Mouse (Mus musculus): ENCODE measurements around the gene Bmyc.
"Not testable (repeated sequence)": the region's sequence is repeated elsewhere in the genome, so short reads cannot be mapped to it uniquely, and the experiment has no call there.

Bmyc gene

GRCm38 (mm10) chr2:25706643-25707481 is at the start of gene Bmyc:
TSS of gene Bmyc (plus strand) at chr2:25706739.
- DNase-seq (ENCODE audit: inconsistent age in 2 of 2, low spot score in 1 of 2): peak; percentile 85 to 95

DNA sequence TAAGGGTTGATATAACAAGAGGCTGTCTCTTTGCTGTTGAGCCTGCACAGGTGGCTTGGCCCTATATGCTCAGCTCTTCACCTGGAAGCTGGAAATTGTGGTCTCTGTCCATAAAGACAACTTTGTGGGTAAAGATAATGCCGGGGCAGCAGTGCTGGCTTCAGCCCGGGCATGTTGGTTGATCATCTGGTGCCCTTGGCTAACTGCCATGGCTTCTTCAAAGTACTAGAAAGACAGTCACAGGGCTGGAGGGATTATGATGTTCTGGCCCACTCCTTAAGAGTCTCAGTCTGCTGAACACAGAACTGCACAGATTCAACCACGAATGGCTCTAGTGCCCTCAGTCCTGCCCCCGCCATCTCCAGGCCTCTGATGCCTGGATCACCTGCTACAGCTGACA is 49.3 kb upstream of the Bmyc start:
- peak; percentile 49 to 83 for DNase-seq (ENCODE audit: inconsistent age in 2 of 2, low spot score in 1 of 2)

- DNase-seq (ENCODE audit: inconsistent age in 2 of 2, low spot score in 1 of 2): no peak
These were observed 48.9 kb upstream of the Bmyc start, which contains the start of gene Lcn5 for GRCm38 (mm10) chr2:25657652-25658051. TSS of gene Lcn5 (plus strand) at chr2:25657952.

GRCm38 (mm10) chr2:25660279-25660678 is 46.3 kb upstream of the Bmyc start:
- peak; percentile 23 to 76 for DNase-seq (ENCODE audit: inconsistent age in 2 of 2, low spot score in 1 of 2)

DNA sequence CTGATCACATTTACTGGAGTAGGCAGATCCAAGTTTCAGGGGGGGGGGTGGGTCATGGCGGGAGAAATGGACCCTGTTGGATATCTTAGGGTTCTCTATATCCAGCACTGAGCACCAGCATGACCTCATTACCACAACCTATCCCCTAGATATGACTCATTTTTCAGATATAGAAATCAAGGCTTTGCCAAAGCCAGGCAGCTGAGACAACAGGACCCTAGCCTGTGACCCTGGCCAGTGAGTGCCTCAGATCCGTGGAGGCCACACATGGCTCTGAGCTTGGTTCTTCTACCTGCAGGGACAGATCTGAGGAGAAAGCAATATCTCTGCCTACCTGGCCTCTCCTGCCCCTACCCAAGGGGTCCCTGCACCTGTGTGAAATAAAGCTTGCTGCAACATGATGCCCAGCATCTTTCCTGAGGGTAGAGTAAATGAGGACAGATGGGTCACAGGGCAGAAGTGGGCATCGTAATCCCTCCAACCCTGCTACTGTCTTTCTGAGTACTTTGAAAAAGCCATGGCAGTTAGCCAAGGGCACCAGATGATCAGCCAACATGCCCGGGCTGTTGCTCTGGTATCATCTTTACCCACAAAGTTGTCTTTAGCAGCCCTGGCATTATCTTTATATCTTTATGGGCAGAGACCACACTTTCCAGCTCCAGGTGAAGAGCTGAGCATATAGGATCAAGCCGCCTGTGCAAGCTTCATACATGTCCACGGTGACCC is 45.1 kb upstream of the Bmyc start:
- peak; percentile 29 to 73 for DNase-seq (ENCODE audit: inconsistent age in 2 of 2, low spot score in 1 of 2)

- DNase-seq (ENCODE audit: inconsistent age in 2 of 2, low spot score in 1 of 2): peak; percentile 71 to 92
These were observed 43.0 kb upstream of the Bmyc start for GRCm38 (mm10) chr2:25663511-25663910.

DNA sequence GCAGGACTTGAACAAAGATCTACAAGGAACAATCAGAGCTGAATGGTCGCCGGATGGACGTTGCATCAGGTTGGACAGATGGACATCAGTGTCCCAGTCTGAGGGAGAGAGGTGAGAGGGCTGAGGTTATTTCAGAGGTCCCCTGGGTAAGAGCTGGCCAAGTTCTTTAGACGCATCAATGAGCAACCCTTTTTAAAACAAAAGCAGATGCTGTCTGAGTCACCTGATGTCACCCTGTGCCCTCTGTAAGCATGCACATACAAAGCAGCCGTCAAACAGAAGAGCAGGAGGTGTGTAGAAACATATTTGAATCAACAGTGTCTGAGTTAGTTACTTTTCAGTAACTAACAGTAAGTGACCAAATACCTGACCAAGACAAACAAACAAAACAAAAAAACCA is 42.4 kb upstream of the Bmyc start:
- DNase-seq (ENCODE audit: inconsistent age in 2 of 2, low spot score in 1 of 2): no peak

DNA sequence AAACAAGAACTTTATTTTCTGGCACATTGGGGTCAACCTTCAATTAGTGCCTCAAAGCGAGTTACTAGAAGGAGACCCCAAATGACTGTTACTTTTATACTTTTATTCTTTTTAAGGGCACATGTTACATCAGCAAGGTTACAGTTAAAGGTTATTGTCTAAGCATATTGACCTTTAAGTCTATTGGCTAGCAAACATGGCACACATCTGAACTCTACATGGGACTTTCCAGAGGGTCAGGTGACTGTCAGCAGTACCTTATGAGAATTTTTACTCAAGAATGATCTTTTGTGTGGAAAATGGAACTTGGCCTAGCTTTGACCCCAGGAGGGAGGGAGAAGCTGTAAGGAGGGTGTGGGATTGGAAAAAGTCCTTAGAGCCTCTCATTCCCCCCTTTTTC is 40.0 kb upstream of the Bmyc start:
- no peak for DNase-seq (ENCODE audit: inconsistent age in 2 of 2, low spot score in 1 of 2)

GRCm38 (mm10) chr2:25676486-25676885 is 30.1 kb upstream of the Bmyc start, which contains the start of gene Lcn6:
TSS of gene Lcn6 (plus strand) at chr2:25676786.
- no peak for DNase-seq (ENCODE audit: inconsistent age in 2 of 2, low spot score in 1 of 2)

DNA sequence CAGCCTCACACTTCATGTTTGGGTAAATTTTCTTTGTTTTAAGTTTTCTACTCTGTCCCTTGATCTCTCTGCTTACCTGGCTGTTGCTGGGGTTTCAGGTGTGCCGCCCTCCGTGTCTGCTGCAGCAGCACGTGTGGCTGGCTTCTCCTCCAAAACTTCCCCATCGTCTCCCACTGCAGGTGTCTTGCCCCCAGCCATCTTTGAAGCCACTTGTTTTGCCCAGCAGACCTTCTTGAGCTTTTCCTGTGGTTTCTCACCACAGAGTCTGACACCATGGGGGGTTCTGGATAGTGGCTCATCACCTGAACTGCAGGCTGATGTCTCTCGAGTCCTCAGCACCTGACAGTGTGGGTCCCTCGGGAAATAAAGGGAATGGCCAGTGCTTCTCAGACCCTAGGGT is 27.0 kb upstream of the Bmyc start:
- DNase-seq (ENCODE audit: inconsistent age in 2 of 2, low spot score in 1 of 2): no peak

DNA sequence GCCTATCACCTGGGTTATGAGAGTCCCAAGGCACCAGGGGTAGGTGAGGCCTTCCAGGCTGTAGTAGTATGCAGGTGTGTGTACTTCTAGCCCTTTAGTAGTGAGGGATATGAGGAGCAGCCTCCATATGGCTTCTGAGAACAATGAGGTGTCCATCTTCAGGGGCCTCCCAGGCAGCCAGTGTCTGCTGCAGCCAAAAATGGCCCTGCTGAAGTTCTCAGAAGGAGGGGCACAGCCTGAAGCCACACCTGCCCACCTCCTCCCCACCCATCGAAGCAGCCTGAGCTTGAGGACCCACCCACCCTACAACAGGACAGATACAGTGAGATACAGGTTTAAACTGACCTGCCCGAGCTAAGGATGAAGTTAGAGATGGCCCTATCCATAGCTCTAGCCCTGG is 24.1 kb upstream of the Bmyc start, which contains the start of gene Lcn10:
Gene Lcn10, plus strand, starts transcription at position 301 of the 400 bp plus-strand sequence.
- no peak for DNase-seq (ENCODE audit: inconsistent age in 2 of 2, low spot score in 1 of 2)

DNA sequence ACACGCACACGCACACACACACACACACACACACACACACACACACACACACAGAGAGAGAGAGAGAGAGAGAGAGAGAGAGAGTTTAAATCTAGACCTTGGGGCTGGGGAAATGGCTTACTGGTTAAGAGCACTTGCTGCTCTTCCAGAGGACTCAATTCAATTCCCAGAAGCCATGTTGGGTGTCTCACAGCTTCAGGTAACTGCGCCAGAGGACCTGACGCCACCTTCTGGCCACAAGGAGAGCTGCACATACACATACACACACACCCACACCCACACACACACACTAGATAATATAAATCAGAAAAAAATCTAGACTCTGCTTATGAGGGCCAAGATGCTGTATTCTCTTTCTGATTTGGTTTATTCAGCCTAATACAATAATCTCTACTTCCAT is 19.6 kb upstream of the Bmyc start:
- DNase-seq (ENCODE audit: inconsistent age in 2 of 2, low spot score in 1 of 2): no peak

DNA sequence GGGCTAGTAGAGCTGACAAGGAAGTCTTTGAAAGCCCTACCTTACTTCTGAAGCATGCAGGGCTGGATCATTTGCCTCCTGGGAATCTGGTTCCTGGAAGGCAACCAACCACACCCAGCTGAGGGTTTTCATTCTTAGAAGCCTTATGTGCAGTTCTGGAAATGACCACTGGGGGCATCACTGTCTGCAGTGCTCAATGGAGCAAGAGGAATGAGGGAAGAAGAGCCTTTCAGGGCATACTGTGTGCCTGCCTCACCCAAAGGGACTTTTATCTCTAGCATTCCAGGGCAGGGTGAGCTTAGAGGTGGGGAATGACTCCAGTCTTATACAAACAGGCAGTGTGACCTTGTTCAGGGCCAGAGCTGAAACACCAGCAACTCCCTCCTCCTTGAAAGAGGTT is 11.9 kb upstream of the Bmyc start:
- peak; percentile 69 to 92 for DNase-seq (ENCODE audit: inconsistent age in 2 of 2, low spot score in 1 of 2)

DNA sequence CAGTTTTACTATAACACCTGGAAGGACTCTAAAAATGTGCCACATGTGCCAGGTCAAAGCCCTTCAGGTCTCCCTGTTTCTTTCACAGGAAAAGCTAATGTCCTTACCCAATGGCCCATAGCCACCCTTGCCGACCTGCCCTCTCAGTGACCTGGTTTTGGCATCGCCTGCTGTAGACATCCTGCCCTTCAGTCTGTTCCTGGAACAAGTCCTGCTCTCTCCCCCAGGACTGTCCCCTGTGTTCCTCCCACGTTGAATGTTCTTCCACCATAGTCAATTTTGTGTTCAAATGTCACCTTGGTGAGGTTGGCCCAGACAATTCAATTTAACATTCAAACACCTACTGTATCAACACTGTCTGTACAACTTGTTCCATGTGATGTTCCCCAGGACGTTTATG is 9.6 kb upstream of the Bmyc start:
- DNase-seq (ENCODE audit: inconsistent age in 2 of 2, low spot score in 1 of 2): peak; percentile 53 to 85

DNA sequence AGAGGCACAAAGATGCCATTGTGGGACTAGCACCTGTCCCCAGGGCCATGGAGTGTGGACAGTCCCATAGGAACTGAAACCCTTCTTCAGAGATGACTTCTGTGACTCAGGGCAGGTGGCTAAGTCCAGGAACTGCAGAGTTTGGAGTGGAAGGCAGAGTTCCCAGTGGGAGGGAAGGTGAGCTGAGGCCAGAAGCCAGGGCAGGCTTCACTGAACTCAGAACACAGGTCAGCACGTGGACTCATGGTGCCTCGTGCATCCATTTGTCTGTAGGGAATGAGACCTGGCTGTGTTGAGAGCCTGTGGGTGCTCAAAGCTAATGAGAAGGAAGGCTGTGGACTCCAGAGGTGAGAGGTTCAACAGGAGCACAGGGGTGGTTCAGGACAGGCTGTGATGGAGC is 7.8 kb upstream of the Bmyc start:
- DNase-seq (ENCODE audit: inconsistent age in 2 of 2, low spot score in 1 of 2): peak in 1 of 2 experiments; percentile 19

DNA sequence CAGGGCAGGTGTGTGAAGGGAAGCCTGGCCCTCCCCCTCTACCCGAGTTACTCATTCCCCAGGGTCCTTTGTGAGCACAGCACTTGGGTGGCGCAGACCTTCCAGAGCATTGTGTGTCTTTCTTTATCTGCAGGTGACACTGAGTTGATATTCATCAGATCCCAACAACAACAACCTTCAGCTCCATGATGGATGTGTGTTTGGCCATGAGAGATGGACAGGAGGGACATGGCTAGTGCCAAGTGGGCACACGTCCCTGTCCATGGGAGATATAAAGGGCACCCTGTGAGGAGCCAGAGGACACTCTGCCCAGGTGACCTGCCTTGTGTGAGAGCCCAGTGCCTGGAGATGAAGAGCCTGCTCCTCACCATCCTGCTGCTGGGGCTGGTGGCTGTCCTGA is 6.8 kb upstream of the Bmyc start, which contains the start of gene Obp2a:
Gene Obp2a, plus strand, starts transcription at position 301 of the 400 bp plus-strand sequence.
- DNase-seq (ENCODE audit: inconsistent age in 2 of 2, low spot score in 1 of 2): not testable (repeated sequence)

- DNase-seq (ENCODE audit: inconsistent age in 2 of 2, low spot score in 1 of 2): no peak
These were observed 5.5 kb upstream of the Bmyc start for GRCm38 (mm10) chr2:25701001-25701400.

- DNase-seq (ENCODE audit: inconsistent age in 2 of 2, low spot score in 1 of 2): peak in 1 of 2 experiments; percentile 69
These were observed 2.8 kb upstream of the Bmyc start for GRCm38 (mm10) chr2:25703706-25704105.

DNA sequence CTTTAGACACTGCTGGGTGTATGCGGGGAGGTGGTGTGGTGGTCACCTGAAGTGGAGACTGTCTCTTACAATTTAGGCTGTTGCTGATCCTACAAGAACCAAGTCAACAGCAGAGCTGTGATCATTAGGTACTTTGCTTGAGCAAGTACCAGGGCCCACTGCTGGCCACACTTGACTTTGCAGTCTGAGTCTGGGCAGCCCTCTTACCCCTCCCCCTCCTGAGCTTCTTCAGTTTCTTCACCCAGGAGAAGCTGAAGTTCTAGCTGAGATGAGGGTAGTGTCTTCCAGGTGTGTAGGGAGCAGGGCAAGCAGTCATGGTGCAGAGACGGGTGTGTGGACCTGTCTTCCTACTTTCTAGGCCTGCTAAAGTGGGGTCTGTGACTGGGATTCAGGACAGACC is 1.6 kb downstream of the Bmyc start:
- DNase-seq (ENCODE audit: inconsistent age in 2 of 2, low spot score in 1 of 2): peak in 1 of 2 experiments; percentile 69

GRCm38 (mm10) chr2:25709056-25709455 is 2.5 kb downstream of the Bmyc start:
- DNase-seq (ENCODE audit: inconsistent age in 2 of 2, low spot score in 1 of 2): not testable (repeated sequence)

- DNase-seq (ENCODE audit: inconsistent age in 2 of 2, low spot score in 1 of 2): not testable (repeated sequence)
These were observed 3.3 kb downstream of the Bmyc start for GRCm38 (mm10) chr2:25709791-25710190.

- DNase-seq (ENCODE audit: inconsistent age in 2 of 2, low spot score in 1 of 2): not testable (repeated sequence)
These were observed 5.1 kb downstream of the Bmyc start for GRCm38 (mm10) chr2:25711641-25712040.

Measured in adrenal gland, adult (tissue).